Mouse (Mus musculus): ENCODE measurements at regions not wholly inside any gene's neighbourhood (a gene's known extent, or its start where the extent isn't known, plus 50 kb on each side); places are given as distances from the start of the nearest gene placed in this dataset.
"Not testable (repeated sequence)": the region's sequence is repeated elsewhere in the genome, so short reads cannot be mapped to it uniquely, and the experiment has no call there.

- ATAC-seq: peak; percentile 32
Measured at GRCm38 (mm10) chr14:27562564-27562963, 54.3 kb upstream of the Ccdc66 start.

- not testable (repeated sequence) for ATAC-seq
Measured at GRCm38 (mm10) chr14:27561974-27562373, 53.7 kb upstream of the Ccdc66 start.

- ATAC-seq: peak; percentile 72
Measured at GRCm38 (mm10) chr14:27560434-27560833, 52.2 kb upstream of the Ccdc66 start.

- no peak for ATAC-seq
Measured at GRCm38 (mm10) chr14:27558794-27559491, 50.7 kb upstream of the Ccdc66 start.
